Mouse (Mus musculus) hematopoietic stem cell, adult 5-6 weeks (primary cell): Measurements from ENCODE around the gene Tmem230. TPM values are rescaled to one million over a fixed set of nuclear protein-coding genes. Genes with fewer than 3 reads are reported as not detected.
"Not testable (repeated sequence)": the region's sequence is repeated elsewhere in the genome, so short reads cannot be mapped to it uniquely, and the experiment has no call there.

Source experiments
- ATAC-seq, 2 experiments: fragments of 125-278 bp in 1 of 2; replicated peaks in 1 of 2; 2 replicates each; pipeline ENCODE4 v1.8.0; 2016 to 2017; ENCODE audit warnings: inconsistent platforms in 2 of 2, mild to moderate bottlenecking in 2 of 2, moderate number of reproducible peaks in 2 of 2, low read depth in 1 of 2, moderate TSS enrichment in 1 of 2; ENCODE audit not compliant: low FRiP score in 2 of 2, poor library complexity in 2 of 2, severe bottlenecking in 2 of 2, insufficient read depth in 1 of 2, low TSS enrichment in 1 of 2
- total RNA-seq: library from RNA; stranded (forward); fragments of 172-1452, 232-1000 nt; gene quantifications from 2 replicates; pipeline ENCODE4 v1.2.3, GENCODE M21; 2017

The Tmem230 gene
- total RNA-seq, 1 experiment from 2014 or later = 36.4 TPM

DNA sequence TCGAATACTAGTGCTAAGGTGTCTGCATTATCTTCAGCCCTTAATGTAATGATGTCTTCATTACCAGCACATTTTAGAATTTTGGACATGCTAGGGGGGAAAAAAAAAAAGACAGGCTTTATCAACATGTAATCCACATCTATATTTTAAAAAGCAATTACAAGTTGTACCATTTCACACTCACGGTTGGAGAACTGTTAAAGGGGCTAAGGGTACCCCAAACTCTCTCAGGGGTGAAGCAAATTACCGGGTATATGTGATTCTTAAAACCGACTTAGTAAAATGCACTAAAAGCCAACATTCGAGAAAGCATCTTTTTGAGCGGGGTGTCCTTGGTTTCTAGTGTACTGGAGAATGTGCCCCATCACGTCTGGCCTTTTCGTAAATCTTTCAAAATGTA, 4.3 kb upstream of the Tmem230 start:
- ATAC-seq = no peak

DNA sequence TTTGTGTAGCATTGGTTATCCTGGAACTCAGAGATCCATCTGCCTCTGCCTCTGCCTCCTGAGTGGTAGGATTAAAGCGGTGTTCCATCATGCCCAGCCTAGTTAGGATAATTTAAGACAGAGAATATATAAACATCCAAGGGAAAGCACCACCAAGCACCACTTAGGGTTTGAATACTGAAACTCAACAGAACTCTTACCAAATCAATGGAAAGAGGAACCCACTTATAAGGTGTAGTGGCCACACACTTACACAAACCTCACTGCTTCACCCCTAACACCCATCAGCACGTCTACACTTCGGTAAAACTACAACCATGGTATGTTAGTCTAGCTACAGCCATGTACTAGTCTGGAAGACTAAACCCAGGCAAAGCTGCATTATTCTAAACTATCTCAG, 4.2 kb downstream of the Tmem230 start:
- ATAC-seq = peak in 1 of 2 experiments; percentile 24; a peak in 1 of 4 replicates

DNA sequence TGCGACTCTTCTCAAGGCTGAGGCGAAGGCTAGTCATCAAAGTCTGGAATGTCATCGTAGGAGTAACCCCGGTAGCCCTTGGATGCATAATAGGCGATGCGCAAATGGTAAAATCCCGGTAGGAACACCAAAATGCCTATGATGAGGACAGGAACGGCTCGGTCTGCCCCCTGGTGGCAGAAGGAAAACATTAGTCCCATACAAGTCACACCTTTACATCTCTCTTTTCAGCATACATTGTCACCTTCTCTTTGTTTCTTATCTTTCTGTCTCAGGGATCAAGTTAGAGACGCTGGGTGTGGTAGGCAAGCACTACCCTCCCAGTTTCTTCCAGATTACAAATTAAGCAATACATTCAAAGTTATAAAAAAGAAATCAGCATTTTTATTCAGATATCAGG, 7.2 kb downstream of the Tmem230 start:
- ATAC-seq = peak in 1 of 2 experiments; percentile 36; a peak in 1 of 4 replicates

DNA sequence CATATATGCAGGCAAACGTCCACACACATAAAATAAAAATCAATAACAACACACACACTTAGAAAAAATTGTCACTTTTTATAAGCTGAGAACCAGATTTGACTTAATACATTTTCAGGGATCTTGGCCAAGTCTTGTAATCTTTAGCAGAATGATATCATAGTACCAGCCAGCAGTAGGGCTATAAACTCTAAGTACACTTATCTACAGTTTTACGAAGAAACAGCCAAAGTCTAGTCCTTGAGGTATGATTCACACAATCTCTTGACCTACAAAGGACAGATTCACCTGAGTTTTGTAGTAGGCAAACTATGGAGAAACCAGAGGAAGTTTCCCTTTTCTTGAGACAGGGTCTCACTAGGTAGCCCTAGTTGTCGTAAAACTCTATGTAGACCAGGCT, 8.2 kb downstream of the Tmem230 start:
- ATAC-seq = not testable (repeated sequence)

- ATAC-seq = no peak
Observed at GRCm38 (mm10) chr2:132235975-132236374, 11.6 kb downstream of the Tmem230 start.

DNA sequence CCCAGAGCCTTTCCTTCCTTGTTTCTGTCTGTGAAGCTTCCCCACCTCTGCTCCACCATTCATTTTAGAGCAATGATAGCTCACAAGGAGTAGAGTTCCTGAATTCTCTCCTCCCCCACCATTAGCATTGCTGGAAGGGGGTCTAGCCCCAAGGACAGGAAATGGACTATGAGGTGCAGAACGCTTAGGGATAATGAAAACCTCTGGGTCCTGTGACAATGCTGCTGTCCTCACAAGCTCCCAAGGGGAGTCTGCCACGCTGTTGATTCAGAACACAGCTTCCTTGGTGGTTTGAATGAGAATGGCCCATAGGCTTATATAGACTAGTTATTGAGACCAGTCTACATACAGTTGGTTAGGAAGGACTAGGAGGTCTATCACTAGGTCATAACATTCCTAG, 12.3 kb downstream of the Tmem230 start:
- no peak for ATAC-seq

DNA sequence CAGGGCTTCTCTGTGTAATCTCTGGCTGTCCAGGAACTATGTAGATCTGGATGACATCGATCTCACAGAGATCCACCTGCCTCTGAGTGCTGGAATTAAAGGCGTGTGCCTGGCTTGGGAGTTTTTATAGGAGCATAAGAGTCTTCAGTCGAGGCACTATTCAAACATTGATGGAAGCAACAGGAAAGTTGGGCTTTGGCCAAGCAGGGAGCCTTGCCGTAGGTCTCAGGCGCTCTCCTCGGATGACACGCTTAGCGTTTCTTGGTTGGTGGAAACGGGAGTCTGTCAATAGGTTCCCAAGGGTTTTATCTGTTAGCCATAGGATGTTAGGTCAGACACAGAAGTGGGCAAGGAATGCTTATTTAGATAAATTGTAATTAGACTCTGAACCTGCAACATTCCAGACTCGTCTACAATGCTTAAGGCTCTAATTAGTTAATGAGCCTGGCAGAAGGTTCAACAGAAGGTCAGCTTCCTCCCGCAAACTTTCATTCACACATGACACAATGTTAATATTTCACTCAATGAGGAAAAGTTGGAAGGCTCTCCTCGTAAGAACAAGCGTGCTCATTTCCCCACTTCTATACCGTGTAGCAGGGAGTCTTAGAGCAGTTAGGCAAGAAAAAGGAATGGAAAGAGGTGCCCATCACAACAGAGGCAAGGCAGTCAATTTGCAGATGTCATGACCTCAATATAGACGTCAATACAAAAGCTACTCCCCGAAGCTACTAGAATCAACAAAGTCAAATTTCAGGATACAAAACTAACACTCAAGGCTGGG, 13.4 kb downstream of the Tmem230 start:
- ATAC-seq = no peak

DNA sequence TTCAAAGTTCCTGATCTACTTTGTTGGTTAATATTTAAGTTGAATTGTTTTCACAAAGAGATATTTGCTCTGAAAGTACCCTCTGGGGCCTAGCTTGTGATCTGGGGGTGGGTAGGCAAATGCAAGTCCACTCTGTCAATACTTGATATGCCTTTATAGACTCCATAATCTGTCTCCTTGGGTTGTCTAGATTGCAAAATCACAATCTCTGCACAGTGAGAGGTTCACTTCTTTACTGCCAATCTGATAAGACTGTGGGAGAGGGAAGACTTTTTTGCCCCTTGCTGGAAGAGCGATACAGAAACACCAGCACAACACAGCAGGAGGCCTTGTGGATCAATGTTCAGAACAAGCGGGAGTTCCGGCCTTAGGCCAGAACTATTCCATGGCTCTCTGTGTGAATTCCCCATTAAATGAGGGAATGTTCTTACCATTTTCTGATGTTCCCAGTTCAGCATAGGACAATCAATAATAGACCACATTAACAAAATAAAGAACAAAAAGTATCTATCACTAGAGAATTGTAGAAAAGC, 15.1 kb downstream of the Tmem230 start:
- no peak for ATAC-seq

DNA sequence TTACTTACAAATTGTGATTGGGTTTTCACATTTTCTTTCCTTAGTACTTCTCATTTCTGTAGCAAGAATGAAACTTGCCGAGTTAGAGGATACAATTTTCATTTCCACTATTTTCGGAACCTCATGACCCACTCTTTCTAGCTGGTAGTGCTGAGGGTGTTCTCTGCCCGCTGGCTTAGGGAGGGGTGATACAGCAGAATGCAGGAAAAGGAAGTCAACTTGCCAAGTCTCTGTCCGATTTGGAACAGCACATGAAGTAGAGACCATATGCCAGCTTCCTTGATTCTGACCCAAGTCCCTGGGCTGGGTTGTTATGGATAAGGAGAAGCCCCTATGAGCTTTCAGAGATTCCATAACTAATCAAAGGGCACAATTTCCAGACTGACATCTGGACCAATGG, 23.2 kb downstream of the Tmem230 start:
- no peak for ATAC-seq

DNA sequence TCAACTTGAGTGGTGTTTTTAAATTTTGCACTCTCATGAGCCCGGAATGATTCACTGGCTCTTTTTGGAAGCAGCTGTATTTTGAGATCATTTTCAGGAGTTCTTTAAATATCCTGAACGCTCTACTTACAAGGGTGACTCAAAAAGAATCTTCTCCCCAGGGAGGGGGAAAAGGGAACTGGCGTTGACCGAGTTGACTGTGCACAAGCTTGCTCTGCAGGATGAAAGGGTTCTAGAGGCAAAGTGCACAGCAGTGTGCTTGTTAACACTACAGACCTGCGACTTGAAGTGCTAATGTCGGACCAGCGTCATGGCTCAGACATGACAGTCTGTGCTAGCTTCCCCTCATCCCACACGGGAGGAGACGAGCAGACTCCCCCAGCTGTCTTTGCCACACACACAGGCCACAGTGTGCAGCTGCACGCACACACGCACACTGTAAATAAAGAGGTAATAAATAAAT, 26.0 kb downstream of the Tmem230 start:
- no peak for ATAC-seq

GRCm38 (mm10) chr2:132211995-132212656, 35.5 kb downstream of the Tmem230 start:
- no peak for ATAC-seq

GRCm38 (mm10) chr2:132210806-132211312, 36.7 kb downstream of the Tmem230 start:
- ATAC-seq = no peak

DNA sequence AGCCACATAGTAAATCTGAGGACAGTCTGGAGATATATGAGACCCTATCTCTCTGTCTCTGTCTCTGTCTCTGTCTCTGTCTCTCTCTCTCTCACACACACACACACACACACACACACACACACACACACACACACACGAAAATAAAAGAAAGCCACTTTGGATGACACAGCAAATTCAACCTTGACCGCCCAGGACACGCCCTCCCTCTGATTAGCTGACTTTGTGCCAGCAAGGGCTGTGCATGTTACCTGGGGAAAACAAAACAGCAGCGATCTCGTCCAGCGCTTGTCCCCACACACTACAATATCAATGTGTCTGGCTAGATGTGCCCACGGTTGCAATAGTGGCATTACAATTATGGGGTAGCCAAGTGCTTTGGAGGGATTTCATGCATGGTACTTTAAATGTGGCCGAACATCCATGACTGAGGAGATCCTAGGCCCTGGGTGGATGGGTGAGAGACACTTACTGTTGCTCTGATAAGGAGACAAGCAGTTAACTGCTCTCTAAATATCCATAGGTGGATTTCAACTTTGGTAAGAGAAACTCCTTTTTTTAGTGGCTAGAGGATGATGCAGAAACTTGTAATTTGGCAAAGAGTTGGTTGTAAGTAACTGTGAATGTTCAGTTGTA, 39.2 kb downstream of the Tmem230 start:
- ATAC-seq = no peak

- no peak for ATAC-seq
Observed at GRCm38 (mm10) chr2:132206316-132206881, 41.2 kb downstream of the Tmem230 start.

- no peak for ATAC-seq
Observed at GRCm38 (mm10) chr2:132205549-132205948, 42.1 kb downstream of the Tmem230 start.

- ATAC-seq = peak in 1 of 2 experiments; percentile 25; a peak in 2 of 4 replicates
Observed at GRCm38 (mm10) chr2:132203773-132204172, 43.8 kb downstream of the Tmem230 start.

GRCm38 (mm10) chr2:132203186-132203585, 44.4 kb downstream of the Tmem230 start:
- no peak for ATAC-seq
